Mouse (Mus musculus) brown adipose tissue, adult 24 weeks (tissue): ENCODE data around the gene Nfe2l1. TPM values are rescaled to one million over a fixed set of nuclear protein-coding genes. Genes with fewer than 3 reads are reported as not detected.

Experiments
- H3K27ac ChIP-seq: fragments of 200-500 bp; replicated peaks from 2 replicates; pipeline ENCODE4 v1.5.1; 2012; ENCODE audit warnings: low read depth, mild to moderate bottlenecking, low read length
- H3K4me1 ChIP-seq: fragments of 200-500 bp; 2 replicates; pipeline ENCODE4 v1.6.1; 2012; ENCODE audit warnings: low read length, mixed read lengths; ENCODE audit not compliant: control insufficient read depth, insufficient read depth, insufficient read length
- H3K4me3 ChIP-seq: fragments of 200-500 bp; 2 replicates; pipeline ENCODE4 v1.5.1; 2012; ENCODE audit warnings: low read depth, mild to moderate bottlenecking, low read length, moderate library complexity; ENCODE audit not compliant: insufficient read depth
- polyA plus RNA-seq: library from polyadenylated mRNA; stranded (reverse); fragments of >200 nt; gene quantifications from 2 replicates; pipeline ENCODE4 v1.2.4, GENCODE M21; 2012; ENCODE audit not compliant: missing spikeins, insufficient read depth, insufficient read length

Gene Nfe2l1
- 333 and 448 TPM in 2 replicates for polyA plus RNA-seq

DNA sequence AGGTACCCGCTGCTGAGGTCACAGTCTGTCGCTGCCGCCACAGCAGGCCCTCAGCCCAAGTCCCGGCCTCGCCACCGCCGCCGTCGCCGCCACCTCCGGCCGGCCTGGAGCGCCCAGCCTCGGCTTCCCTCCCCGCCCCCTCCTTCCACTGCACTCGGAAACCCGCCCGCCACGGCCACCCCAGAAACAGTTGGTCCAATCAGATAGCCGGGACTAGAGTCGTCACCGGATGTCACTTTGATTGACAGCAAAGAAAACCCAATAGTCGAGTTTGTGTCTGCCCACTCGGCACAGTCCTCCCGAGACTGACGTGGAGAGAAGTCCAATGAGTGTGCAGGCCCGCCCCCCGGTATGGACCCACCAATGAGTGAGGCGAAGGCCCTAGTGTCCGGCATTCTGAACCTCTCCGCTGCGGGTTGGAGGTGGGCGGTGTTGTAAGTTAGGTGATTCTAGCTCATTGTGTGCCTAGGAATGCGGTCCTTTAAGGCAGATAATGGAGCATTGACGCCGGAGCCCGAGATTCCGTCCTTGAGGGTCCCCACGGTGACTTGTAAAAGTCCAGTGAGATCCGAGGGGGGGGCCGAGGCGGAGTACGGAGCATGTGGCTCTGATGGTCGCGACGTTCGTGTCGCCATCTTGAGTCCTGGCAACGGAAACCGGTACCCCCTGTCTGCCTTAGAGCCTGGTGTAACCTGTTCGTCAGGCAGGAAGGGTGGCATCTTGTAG, at the start of gene Nfe2l1:
Gene Nfe2l1, minus strand, starts transcription at position 156 of the 726 bp plus-strand sequence.
- H3K4me1 ChIP-seq = peaks cover 9% of the 10 kb centered on the region; the same call in 1 of the 2 replicates
- peak within 1 kb of the TSS; percentile 96 for H3K27ac ChIP-seq
- H3K4me3 ChIP-seq = peak within 1 kb of the TSS; percentile 88

DNA sequence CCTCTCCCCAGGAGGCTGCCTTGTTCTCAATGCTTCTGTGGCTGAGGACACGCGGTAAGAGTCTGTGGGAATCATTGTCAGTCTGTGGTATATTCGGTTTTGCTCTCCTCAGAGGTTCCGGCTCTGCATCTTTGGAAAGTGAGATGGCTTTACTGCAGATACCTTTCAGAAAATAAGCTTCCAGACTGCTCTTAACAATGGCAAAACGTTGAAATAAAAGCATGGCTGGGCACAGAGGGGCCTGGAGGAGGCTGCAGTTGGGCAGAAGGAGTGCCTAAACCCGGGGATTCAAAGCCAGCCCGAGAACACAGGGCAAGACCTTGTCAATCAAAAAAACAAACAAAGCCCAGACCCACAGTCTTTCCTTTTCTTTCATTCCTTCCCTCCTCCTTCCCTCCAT, 49.6 kb upstream of the Nfe2l1 start:
- H3K27ac ChIP-seq = no peak overlapping the region
- H3K4me1 ChIP-seq = no peaks in the 10 kb centered on the region
- no peak overlapping the region for H3K4me3 ChIP-seq

DNA sequence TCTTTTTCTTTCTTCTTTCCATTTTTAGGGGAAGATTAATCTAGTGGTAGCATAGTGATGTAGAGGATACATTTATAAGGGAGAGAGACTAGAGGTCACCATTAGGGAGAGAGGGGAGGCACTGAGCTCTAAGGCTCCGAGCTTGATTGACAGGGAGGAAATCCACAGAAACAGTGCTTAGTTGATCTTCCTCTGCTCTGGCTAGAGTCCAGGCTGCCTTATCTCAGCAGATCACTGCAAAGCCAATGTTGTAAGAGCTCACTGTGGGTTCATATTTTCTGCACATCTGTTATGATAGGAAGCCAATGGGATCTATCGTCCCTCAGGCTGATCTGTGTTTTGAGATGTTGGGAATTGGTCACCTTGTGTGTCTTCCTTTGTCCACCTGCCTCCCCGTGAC, 48.9 kb upstream of the Nfe2l1 start:
- Histone ChIP-seq H3K27ac (no peak overlapping the region), H3K4me1 (no peaks in the 10 kb centered on the region), H3K4me3 (no peak overlapping the region)

DNA sequence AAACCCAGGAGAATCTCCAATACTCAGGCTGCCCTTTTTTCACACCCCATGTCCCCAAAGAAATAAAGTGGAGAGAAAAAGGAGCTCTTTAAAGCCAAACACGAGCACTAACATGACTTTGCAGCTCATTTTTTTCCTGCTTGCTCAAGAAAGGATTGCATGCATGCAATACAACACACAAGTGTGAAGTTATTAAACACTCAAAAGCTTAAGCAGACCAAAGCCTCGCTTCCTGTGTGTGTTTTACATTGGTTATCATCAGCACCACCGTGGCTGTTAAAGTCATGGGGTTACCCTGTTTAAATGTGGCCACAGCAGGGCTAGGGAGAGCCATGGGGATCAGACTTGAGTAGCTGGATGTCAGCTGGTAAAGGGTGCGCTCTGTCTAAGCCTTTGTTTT, 47.3 kb upstream of the Nfe2l1 start:
- H3K4me3 ChIP-seq = no peak overlapping the region
- H3K4me1 ChIP-seq = no peaks in the 10 kb centered on the region
- H3K27ac ChIP-seq = no peak overlapping the region

DNA sequence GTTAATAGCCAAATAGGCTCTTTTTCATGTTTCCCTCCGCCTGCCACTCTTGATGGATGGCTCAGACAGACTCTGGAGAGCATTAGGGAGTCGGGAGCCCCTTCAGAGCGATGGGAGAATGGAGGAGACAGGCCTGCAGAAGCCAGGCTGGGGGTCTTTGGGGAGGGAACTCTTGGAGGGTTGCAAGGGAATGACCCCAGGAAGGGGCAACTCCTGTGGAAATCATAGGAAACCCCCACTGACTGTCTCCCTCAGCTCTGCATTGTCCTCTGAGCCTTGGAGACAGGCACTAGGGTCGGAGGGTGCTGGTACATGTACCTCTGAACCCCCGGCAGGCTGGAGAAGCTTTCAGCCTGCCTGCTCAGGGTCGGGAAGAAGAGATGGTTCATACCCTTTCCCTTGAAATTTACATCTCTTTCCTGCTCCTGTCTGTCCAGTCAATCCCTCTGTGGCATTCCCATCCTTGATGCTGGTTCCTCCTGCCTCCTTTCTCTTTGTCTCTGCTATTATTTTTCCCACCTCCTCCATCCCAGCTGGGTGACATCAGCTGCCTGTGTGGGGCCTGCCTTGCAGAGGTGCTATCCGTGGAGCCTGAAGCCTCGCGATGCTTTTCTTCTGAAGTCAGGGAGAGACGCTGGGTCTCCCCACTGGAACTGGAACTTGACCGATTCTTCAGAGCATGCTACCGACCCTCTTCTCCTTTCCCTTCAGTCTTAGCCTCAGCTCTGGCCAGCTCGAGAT, 46.7 kb upstream of the Nfe2l1 start:
- H3K27ac ChIP-seq = no peak overlapping the region
- H3K4me3 ChIP-seq = no peak overlapping the region
- H3K4me1 ChIP-seq = no peaks in the 10 kb centered on the region

DNA sequence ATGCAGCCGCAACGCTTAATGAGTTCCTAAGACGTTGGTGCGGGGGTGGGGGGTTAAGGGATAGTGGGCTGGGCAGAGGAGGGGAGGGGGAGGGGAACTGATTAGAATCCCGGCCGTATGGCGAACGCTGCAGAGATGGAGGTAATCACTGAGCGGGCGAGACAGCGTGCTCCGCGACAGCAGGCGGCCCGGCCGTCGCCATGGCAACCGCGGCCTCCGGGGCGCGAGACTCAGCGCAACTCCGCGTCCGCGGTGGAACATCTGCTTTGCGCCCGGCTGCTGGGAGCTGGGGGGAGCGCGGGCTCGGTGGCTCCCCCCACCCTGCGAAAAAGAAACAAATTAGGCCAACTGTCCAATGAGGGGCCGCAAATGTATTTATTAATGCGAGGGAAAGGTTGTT, 46.0 kb upstream of the Nfe2l1 start:
- H3K4me3 ChIP-seq = peak overlapping the region; percentile 31

DNA sequence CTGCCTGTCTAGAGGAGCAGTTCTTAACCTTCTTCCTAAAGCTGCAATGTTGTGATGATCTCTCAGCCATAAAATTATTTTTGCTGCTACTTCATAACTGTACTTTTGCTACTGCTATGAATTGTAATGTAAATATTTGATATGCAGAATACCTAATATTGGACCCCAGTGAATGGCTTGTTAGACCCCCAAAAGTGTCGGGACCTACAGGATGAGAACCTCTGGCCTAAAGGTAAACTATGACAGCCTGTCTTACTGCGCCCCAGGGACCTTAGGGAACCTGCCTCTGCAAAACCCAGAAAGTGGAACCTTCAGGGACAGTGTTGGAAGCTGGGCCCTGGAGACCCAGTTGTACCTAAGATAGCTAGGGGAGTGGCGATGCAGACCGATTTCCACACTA, 45.5 kb upstream of the Nfe2l1 start:
- no peak overlapping the region for H3K27ac ChIP-seq
- no peaks in the 10 kb centered on the region for H3K4me1 ChIP-seq
- H3K4me3 ChIP-seq = no peak overlapping the region

More for the DNA sequence above, 46.0 kb upstream of the Nfe2l1 start:
- Histone ChIP-seq H3K27ac (no peak overlapping the region), H3K4me1 (no peaks in the 10 kb centered on the region)

DNA sequence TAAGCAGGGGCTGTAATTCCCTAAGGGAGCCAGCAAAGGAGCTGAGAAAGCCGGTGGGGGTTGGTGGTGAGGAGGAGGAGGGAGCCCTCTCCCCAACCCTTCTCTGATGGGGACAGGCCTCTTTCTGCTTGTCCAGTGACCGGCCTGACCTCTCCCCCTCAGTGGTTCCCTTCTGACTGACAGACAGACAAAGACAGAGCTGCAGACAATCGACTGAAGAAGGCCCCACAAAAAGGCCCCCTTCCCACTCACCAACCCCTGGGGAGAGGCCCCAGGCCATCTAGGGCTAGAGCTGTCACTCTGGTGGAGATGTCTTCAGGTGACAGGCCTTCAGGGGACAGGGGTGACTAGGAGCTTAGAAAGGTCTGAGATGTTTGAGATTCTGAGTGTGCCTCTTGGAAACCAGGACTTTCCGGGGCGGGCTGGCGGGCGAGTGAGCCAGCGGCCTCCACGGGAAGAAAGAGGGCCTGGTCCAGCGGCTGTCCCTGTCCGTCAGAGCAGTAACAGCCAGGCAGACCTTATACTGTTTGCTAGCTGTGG, 43.9 kb upstream of the Nfe2l1 start:
- Histone ChIP-seq H3K27ac (no peak overlapping the region), H3K4me3 (no peak overlapping the region), H3K4me1 (no peaks in the 10 kb centered on the region)

DNA sequence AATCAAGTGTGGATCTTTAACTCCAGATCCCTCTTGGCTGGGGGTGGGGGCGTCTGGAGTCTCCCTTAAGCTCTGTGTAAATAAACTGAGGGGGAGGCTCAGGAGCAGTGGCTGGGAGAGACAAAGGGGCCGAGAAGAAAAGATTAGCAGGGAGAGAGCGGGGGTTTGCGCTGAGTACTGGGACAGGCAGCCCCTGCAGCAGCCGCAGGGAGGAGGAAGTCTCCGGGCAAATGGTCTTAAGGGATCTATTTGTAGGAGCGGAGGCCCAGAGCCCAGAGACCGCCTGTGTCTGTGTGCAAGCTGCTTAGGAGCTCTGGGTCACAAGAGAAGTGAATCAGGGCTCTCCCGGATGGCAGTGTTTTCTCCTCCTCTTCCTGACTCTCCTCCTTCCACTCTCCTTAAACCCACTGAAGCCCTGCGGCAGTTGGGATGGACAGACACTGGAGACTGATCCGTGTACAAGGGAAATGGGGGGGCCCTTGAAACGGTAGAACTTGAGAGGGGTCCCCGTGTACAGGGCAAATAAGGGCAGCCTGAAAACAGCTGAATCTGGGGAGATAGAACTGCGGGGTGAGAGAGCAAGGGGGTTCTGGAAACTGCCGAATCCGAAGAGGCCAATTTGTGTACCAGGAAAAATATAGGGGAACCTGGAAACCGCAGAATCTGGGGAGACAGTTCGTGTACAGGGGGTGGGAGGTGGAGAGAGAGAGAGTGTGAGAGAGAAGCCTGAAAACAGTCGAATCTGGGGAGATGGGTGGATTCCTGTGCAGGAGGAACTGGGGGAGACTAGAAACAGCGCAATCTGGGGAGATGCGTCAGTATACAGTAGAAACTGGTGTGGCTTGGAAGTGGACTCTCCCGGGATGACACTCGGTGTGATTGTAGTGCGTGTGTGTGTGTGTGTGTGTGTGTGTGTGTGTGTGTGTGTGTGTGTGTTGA, 42.9 kb upstream of the Nfe2l1 start:
- Histone ChIP-seq H3K4me3 (no peak overlapping the region), H3K4me1 (no peaks in the 10 kb centered on the region), H3K27ac (no peak overlapping the region)

DNA sequence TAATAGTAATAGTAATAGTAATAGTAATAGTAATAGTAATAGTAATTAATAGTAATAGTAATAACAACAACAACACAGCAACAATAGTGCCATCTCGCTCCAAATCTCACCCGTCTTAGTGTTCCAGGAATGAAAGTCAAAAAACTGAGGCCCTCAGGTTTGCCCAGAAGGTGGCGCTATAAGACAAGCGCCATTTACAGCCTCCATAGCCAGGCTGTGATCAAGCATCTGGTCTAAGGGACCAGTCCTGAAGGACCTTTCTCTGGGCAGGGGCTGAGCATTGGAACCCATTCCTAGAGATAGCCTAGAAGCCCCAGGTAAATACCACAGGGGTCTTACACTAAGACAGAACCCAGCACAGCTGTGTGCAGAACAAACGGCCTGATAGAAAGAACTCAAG, 37.4 kb upstream of the Nfe2l1 start:
- Histone ChIP-seq H3K4me1 (no peaks in the 10 kb centered on the region), H3K27ac (no peak overlapping the region), H3K4me3 (no peak overlapping the region)

DNA sequence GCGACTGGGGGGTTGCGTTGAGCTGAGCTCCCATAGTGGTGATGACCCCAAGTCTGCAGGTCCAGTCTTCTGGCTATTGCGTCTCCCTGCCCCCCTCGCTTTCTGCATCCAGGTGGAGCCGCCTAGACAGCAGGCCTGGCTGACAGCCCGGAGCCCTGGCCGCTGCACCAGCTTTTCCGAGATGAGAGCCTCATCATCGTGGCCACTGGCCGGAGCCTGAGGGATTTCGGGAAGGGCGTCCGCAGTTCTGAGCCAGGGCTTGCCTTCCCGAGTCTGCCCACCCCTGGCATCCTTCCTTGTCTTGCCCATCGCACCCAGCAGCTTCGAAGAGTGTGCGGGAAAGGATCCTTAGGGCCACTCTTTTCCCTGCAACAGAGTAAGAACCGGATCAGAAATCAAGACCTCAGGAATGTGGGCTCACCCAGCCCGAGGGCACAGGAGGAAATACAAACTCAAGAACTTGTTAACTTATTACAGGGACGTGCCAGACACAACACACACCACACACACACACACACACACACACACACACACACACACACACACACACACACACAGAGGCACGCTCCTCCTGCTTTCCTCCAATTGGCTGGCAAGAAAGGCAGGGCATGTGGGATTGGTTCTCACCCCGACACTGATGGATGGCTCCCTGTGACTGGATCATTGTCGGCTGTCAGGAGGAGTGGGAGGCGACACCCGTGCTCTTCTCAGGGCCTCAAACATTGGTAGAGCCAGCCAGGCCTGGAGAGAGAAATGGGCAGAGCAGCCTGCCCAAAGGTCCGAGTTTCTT, 33.6 kb upstream of the Nfe2l1 start:
- Histone ChIP-seq H3K27ac (no peak overlapping the region), H3K4me1 (peaks cover 7% of the 10 kb centered on the region; the same call in 1 of the 2 replicates), H3K4me3 (no peak overlapping the region)

DNA sequence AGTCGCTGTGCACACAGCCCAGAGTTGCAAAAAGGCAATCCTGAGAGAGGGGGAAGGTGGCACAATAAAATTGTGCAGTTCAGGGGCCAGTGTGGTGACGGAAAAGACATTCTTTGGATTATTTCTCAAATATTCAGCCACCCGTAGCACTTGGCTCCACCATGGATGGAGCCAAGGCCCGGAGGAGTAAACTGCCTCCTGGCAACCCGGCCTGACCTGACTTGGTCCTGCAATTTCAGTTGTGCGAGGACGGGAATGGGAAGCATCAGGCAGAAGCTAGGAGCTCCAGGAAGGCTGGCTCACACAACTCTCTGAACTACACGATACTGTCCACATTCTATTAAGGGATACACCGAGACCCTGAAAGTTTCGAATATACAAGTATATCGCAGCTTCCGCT, 32.8 kb upstream of the Nfe2l1 start:
- no peak overlapping the region for H3K4me3 ChIP-seq
- peaks cover 7% of the 10 kb centered on the region; the same call in 1 of the 2 replicates for H3K4me1 ChIP-seq
- no peak overlapping the region for H3K27ac ChIP-seq

DNA sequence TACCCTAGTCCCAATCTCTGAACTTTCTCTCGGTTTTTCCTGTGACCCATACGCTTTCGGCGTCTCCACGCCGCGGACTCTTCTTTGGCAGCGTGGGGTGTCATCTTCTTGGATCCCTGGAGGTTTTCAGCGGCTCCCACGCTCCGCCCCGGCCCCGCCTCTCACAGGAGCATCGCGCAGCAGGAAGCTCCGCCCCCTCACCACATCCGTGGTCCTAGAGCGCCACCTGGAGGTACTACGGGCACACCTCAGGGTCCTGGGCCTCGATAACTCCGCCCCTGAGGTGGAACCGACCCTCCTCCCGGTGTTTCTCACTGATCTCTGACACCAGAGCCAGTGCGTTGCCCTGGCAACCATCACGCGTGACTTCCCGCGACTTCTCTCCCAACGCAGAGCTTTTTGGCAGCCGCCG, 32.1 kb upstream of the Nfe2l1 start:
- peak overlapping the region; percentile 90 for H3K27ac ChIP-seq
- H3K4me1 ChIP-seq = peaks cover 7% of the 10 kb centered on the region
- peak overlapping the region; percentile 58 for H3K4me3 ChIP-seq

DNA sequence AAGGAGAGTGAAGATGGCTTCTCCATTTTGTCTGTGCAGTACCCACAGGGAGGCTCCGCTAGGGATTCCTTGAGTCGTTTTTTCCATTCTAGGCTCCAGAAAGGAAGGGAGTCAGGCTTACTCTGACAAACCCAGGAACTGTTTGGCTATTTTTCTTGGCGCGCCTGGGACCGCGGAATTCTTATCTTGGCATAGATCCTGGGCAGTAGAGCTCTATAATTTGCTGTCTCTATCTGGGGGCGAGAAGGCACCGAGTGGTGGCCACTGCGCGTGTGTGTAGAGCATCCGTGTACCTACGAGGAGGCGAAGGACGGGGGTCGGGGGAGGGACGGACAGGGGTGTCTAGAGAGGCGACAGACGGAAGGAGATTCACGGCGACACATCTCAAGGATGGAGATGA, 31.7 kb upstream of the Nfe2l1 start:
- peak overlapping the region; percentile 58 for H3K4me3 ChIP-seq
- H3K4me1 ChIP-seq = peaks cover 7% of the 10 kb centered on the region
- H3K27ac ChIP-seq = peak overlapping the region; percentile 90
